Mouse (Mus musculus) cerebellum, adult 2 months (tissue): ENCODE results near the gene Vamp9.

ENCODE experiments used
- CTCF ChIP-seq: fragments of 200-500 bp; IDR thresholded peaks from 2 replicates; pipeline ENCODE4 v1.5.1; 2011; ENCODE audit warnings: low read depth, mild to moderate bottlenecking, control low read depth, low read length, moderate library complexity, borderline replicate concordance; ENCODE audit not compliant: insufficient read depth
- POLR2A ChIP-seq: fragments of 200-500 bp; IDR thresholded peaks from 2 replicates; pipeline ENCODE4 v1.6.1; 2011; ENCODE audit warnings: low read length, control low read depth, borderline replicate concordance; ENCODE audit not compliant: insufficient read depth

GRCm38 (mm10) chr5:99959960-99960359 is 53.9 kb downstream of the Vamp9 start:
- TF ChIP-seq POLR2A, result no peak
- TF ChIP-seq CTCF, result no peak
